Mouse (Mus musculus) brain, embryonic 14.5 days (tissue): ENCODE measurements around the gene Miox. TPM values are rescaled to one million over a fixed set of nuclear protein-coding genes. Genes with fewer than 3 reads are reported as not detected.

Experiments used
- DNase-seq: peaks from one replicate; pipeline ENCODE4 v3.0.0-alpha.2; 2011; ENCODE audit warnings: low read depth
- CTCF ChIP-seq: fragments of 200-500 bp; IDR thresholded peaks from 2 replicates; pipeline ENCODE4 v1.5.1; 2012; ENCODE audit warnings: inconsistent platforms, mild to moderate bottlenecking, moderate library complexity, borderline replicate concordance; ENCODE audit not compliant: insufficient read depth, insufficient read length; ENCODE audit errors: extremely low read depth
- POLR2A ChIP-seq: fragments of 200-500 bp; IDR thresholded peaks from 2 replicates; pipeline ENCODE4 v1.6.1; 2012; ENCODE audit warnings: mild to moderate bottlenecking, inconsistent platforms, borderline replicate concordance; ENCODE audit not compliant: poor library complexity, insufficient read depth, insufficient read length, severe bottlenecking; ENCODE audit errors: extremely low read depth
- polyA plus RNA-seq: library from polyadenylated mRNA; depleted of rRNA; stranded (reverse); fragments of >200 nt; gene quantifications from 2 replicates; pipeline ENCODE4 v1.2.3, GENCODE M21; 2012

The Miox gene
- polyA plus RNA-seq, 1 experiment: not detected

DNA sequence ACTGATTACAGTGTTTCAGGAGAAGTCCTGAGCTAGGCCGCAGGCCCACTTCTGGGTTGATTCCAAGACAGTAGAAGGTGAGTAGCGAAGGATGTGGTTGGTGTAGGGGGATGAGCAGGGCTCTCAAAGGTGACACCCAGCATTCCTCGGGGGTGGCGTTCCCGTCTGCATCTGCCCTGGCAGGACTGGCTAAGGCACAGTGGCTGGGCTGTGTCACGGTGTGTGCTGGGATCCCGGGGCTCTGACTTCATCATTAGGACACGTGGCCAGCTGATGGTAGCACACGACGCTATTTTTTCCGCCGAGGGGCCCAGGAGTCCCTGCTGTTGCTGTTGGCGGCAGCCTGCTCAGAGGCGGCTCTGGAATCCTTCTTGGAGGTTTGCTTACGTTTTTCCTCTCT, 17.1 kb downstream of the Miox start:
- TF ChIP-seq POLR2A: no peak
- no peak for TF ChIP-seq CTCF
- DNase-seq: no peak

DNA sequence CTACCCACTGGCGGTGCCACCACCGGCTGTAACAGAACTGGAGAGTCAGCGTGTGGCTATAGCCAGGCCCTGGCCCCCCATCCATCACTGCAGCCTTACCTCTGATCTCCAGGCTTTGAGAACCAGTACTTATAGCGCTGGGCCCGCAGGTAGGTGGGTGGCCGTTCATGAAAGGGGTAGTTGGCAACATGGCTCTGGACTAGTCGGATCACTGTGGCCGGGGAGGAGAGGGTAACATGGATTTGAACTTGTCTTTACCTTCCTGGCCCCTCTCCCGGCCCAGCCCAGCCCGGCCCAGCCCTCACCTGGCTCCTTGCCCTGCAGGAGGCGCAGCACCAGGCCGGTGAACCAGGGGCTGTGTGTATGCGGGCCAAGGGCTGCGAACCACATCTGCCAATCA, 17.9 kb downstream of the Miox start:
- no peak for TF ChIP-seq POLR2A
- TF ChIP-seq CTCF: no peak
- no peak for DNase-seq

DNA sequence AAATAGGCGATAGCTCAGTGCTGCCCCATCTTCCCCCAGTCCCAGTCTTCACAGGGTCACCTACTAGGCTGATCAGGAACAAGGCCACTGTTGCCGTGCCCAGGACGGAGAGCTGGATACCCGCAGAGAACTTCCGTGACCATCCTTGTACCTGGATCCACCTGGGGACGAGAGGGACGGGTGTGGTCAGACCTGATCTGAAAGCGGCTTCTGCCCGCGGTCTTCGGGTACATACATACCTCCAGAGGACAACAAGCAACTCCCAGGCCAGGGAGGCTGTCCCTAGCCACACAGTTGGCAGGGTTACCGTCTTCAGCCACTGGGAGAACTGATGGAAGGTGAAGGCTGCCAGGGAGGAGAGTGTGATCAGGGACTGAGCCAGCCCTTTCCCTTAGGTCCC, 18.6 kb downstream of the Miox start:
- DNase-seq: no peak
- TF ChIP-seq POLR2A (no peak), CTCF (no peak)

DNA sequence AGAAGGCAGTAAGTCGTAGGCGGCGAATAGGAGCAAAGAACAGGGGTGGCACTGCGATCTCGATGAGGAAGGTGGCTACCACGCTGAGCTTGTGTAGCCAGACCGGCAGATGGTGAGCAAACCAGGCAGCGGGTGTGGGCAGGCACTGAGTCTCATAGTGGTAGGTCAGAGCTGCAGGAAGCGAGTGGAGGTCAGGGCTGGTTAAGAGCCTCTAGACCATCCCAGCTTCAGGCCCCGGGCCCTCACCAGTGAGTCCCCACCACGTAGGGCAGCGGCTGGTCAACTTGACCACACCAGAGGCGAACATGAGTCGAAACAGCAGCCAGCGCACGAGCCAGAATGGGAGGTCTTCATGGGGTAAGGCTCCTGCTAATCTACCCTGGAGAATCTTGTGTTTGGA, 19.6 kb downstream of the Miox start:
- TF ChIP-seq POLR2A (no peak), CTCF (no peak)
- DNase-seq: no peak

DNA sequence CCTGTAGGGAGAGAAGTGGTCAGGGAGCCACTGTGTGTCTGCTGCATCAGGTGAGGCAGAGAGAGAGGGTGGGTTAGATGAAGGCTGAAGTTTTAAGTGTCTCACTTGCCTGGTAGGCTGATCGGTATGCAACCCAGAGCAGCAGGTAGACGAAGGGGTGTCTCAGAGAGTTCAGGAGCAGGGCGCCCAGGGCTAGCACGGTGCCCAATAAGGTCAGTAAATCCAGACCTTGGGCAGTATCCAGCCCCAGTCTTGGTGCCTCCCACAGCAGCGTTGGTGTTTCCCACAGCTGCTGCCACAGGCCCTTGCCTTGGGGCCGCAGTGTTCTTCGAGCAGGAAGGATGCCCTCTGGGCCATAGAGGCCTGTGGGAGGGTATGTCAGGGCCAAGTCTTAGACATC, 20.3 kb downstream of the Miox start:
- no peak for TF ChIP-seq CTCF
- TF ChIP-seq POLR2A: no peak

DNA sequence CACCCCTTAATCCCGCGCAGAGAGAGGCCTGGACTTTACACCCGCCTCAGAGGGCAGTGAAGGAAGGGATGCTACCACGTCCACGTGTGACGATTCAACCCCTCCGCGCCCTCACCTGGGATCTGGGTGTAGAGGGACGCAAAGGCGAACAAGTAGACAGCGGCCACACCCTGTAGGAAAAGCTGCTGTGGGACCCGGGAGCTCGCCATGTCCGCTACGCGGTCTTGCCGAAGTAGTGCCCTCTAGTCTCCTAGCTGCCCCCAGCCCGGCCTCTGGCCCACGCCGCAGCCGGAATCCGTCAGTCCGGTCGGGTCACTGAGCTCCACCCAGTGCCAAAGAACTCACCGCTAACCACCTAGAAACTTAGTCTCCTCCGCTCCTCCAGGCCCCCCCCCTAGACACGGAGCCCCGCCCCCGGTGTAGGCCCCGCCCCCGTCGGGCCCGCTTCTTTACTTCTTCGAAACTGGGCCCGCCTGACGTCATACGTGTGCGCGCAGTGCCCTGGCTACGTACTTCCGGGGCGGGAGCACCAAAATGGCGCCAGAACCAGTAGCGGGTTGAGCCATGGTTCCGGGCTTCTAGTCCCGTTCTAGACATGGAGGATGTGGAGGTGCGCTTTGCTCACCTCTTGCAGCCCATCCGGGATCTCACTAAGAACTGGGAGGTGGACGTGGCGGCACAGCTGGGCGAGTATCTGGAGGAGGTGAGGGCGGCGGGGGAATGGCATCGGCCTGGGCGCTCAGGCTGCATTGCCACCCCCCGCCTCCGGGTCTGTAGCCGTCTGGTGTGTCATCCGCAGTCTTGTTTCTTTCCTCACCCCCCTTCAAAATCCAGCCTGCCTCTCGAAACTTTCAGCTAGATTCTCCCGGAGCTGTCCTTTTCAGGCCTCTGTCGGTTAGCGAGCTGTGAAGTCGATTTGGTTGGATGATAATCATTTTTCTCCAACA, 21.3 kb downstream of the Miox start, which contains the start of the genes Lmf2 and Ncaph2:
Gene Lmf2, minus strand, starts transcription at position 419 of the 947 bp plus-strand sequence.
Gene Ncaph2, plus strand, starts transcription at position 479 of the 947 bp plus-strand sequence.
- TF ChIP-seq POLR2A (no peak; the same call in 1 of the 2 replicates), CTCF (no peak)

More for the DNA sequence above, 20.3 kb downstream of the Miox start:
- DNase-seq: no peak

DNA sequence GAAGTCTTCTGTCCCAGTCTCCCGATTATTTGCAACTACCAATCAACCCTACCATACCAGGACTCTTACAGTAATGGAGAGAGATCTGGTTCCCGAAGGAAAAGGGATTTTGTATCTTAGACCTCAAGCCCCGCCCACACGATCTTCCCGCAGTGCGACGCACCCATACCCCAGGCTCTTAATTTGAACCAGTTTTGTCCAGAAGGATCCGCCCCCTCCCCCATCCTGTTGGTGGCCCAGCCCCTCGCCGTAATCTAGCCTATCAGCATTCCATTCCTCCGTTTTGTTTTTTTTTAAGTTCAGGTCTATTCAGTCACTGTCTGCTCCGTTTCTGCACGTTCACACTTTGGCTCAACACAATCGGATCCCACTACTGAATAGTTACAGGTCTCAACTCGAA, 22.2 kb downstream of the Miox start:
- TF ChIP-seq CTCF: no peak
- DNase-seq: peak; percentile 95

More for the DNA sequence above, 21.3 kb downstream of the Miox start, which contains the start of the genes Lmf2 and Ncaph2:
- peak; percentile 98 for DNase-seq

DNA sequence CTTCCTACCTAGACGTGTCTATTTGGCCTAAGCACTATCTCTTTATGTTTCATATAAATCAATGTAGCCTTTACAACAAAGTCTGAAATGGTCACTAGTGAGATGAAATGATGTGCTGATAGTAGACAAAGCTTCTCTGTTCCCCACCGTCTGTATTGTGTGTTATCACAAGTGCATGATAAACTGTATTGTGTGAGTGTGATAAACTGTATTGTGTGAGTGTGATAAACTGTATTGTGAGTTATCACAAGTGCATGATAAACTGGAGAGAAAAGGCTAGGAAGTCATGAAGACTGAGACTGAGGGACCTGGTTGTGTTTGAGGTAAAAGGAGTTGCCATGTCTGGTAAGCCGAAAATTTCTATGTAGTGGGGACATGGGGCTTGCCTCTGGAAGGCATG, 24.6 kb downstream of the Miox start:
- TF ChIP-seq CTCF (no peak), POLR2A (no peak)
- DNase-seq: no peak

DNA sequence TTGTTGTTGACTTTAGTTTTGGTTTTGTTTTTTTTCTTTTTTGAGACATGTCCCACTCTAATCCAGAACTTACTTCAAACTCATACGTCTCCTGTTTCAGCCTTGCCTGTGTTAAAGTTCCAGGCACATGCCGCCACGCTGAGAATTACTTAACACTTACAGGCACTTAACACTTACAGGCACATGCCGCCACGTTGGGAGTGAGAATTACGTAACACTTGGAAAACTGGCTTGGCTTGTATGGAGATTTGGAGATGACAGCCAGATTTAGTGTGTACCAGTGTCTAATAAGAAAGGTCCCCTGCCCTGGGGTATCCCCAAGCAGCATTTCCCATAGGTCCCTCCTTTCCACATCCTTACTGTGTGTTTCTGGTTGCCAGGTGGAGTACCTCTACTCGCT, 28.9 kb downstream of the Miox start:
- TF ChIP-seq CTCF (no peak), POLR2A (no peak)
- DNase-seq: no peak

DNA sequence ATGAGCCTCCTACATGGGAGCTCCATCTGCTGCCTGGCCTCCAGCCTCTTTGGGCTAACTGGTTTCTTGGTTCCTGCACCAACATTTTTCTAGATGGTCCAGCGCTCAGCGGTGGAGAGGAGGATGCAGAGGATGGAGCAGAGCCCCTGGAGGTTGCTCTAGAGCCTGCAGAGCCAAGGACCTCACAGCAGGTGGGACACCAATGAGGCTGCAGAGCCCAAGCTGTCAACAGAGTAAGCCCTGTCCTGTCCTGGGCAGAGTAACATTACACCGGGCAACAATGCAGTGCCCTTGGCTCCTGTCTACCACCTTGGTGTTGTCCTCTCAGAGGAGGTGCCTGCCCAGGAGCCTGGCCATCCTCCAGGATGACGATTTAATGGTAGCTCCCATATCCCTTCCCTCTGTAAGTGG, 30.9 kb downstream of the Miox start:
- TF ChIP-seq POLR2A (no peak), CTCF (no peak)
- DNase-seq: no peak

DNA sequence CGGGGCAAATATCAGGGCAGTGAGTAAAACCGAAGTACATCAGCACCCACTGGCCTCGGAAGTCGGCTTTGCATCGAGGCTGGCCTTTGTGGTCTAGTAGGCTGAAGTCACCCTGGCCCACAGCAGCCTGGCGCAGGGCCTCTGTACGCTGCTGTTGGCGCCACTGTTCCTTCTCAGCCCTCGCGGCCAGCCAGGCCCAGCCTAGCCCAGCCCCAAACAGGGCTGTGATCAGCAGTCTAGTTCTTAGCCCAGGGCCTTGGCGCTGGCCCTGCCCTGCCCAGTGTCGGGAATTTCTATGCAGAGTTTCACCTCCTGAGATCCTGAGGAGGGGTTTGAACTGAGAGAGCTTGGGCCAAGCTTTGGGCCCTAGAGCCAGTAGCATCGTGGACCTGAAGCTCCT, 37.9 kb downstream of the Miox start:
- TF ChIP-seq CTCF: no peak
- no peak for TF ChIP-seq POLR2A
- peak; percentile 11 for DNase-seq

DNA sequence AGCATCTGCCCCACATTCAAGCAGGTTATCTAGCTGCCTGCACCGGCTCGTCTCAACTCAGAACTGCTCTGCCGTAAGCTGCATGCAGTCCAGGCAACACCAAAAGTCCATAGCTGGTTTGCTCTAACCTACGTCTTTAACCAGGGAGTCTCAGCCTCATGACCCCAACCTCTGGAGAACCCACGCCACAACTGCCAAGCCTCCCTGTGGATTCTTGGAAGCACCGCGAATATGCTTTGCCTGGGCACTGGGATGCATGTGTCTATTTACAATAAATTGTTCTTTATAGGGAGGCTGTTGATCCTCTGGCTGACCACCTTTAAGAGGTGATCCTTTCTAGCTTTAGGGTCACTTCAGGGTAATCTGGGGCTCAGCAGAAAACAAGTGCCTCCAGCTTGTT, 38.3 kb downstream of the Miox start:
- no peak for DNase-seq
- TF ChIP-seq CTCF (no peak), POLR2A (no peak)
